Mouse (Mus musculus) kidney, postnatal 0 days (tissue): ENCODE data around the gene Map2k2. TPM values are rescaled to one million over a fixed set of nuclear protein-coding genes. Genes with fewer than 3 reads are reported as not detected.
"Not testable (repeated sequence)": the region's sequence is repeated elsewhere in the genome, so short reads cannot be mapped to it uniquely, and the experiment has no call there.

Source experiments
- ATAC-seq: fragments of 200-750 bp; cut with Nextera tagmentation; replicated peaks from 2 replicates; pipeline ENCODE4 v1.8.0; 2017; ENCODE audit warnings: low read depth, moderate number of reproducible peaks, moderate TSS enrichment, moderate library complexity; ENCODE audit not compliant: low FRiP score
- DNase-seq: peaks from one replicate; pipeline ENCODE4 v3.0.0-alpha.2; 2016; ENCODE audit warnings: low spot score
- H3K27ac ChIP-seq: fragments of 300-500 bp; sonication (generic); 2 replicates; pipeline ENCODE4 v1.5.1; 2014; ENCODE audit warnings: mild to moderate bottlenecking
- H3K27me3 ChIP-seq: fragments of 300-500 bp; sonication (generic); 2 replicates; pipeline ENCODE4 v1.6.1; 2014; ENCODE audit warnings: low read length, mixed read lengths; ENCODE audit not compliant: insufficient read depth
- H3K36me3 ChIP-seq: fragments of 300-500 bp; sonication (generic); 2 replicates; pipeline ENCODE4 v1.6.1; 2014; ENCODE audit warnings: low read length, mixed read lengths; ENCODE audit not compliant: insufficient read depth
- H3K4me1 ChIP-seq: fragments of 300-500 bp; sonication (generic); replicated peaks from 2 replicates; pipeline ENCODE4 v1.6.1; 2014; ENCODE audit warnings: antibody characterized with exemption, low read length, mixed read lengths; ENCODE audit not compliant: insufficient read depth
- H3K4me2 ChIP-seq: fragments of 300-500 bp; sonication (generic); 2 replicates; pipeline ENCODE4 v1.6.1; 2014; ENCODE audit warnings: mild to moderate bottlenecking, low read length, moderate library complexity, mixed read lengths
- H3K4me3 ChIP-seq: fragments of 300-500 bp; sonication (generic); replicated peaks from 2 replicates; pipeline ENCODE4 v1.5.1; 2014; ENCODE audit warnings: low read depth, low read length
- H3K9ac ChIP-seq: fragments of 300-500 bp; sonication (generic); 2 replicates; pipeline ENCODE4 v1.6.1; 2014; ENCODE audit warnings: low read depth, low read length
- H3K9me3 ChIP-seq: fragments of 300-500 bp; sonication (generic); replicated peaks from 2 replicates; pipeline ENCODE4 v1.6.1; 2016; ENCODE audit warnings: low read length, inconsistent platforms, mixed read lengths
- CTCF ChIP-seq: IDR thresholded peaks from 2 replicates; pipeline ENCODE4 v1.5.1; 2016; ENCODE audit warnings: antibody characterized with exemption, low read depth, mild to moderate bottlenecking, moderate library complexity
- WGBS: fragments of 180-500 bp; shearing (Covaris S2); extraction: QIAGEN DNeasy Blood & Tissue Kit; methylation state at CpG from one replicate; pipeline ENCODE4 v1.1.7; 2014; 5-methylcytosine and 5-hydroxymethylcytosine counted together
- polyA plus RNA-seq: library from polyadenylated mRNA; unstranded; fragments of >200 nt; fragmentation: Nextera tagmentation; extraction: Ambion mirVana; gene quantifications from 2 replicates; pipeline ENCODE4 v1.2.1, GENCODE M21; 2015

Map2k2 gene
- polyA plus RNA-seq, 1 experiment from 2014 or later: 166 TPM

DNA sequence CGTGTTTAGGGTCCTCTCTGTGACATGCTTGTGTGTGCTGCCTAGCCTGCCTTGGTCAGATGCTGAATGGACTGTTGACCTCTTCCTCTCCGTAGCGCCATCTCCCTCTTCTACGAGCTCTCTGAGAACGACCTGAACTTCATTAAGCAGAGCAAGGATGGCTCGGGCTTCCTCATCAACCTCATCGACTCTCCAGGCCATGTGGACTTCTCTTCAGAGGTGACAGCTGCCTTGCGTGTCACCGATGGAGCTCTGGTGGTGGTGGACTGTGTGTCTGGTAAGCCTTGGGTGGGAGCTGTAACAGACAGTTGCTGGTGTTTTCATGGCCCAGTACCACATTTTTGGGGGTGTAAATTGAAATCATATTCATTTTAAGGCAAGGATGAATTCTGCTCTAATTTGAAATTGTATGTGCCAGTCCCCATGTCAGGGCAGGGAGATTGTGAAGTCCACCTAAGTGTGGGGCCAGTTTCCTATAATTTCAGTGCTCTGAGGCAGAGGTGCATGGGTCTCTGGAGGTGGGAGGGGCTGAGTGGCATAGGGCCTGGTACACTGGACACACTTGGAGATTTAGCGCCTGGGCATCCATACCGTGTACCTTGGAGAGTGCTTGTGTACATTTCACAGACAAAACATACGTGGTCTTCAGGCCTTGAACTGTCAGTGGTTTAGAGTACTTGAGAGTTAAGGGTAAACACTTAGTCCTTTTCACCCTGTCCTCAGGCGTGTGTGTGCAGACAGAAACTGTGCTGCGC is 72.4 kb downstream of the Map2k2 start:
- no peak for ATAC-seq
- Histone ChIP-seq H3K4me2 (peak overlapping the region; percentile 86), H3K27ac (no peak overlapping the region), H3K4me1 (peaks cover 8% of the 10 kb centered on the region; the same call in 1 of the 2 replicates), H3K4me3 (peak overlapping the region; percentile 92), H3K9ac (peak overlapping the region; percentile 98), H3K9me3 (no peaks in the 10 kb centered on the region), H3K27me3 (no peaks in the 10 kb centered on the region), H3K36me3 (peaks cover 46% of the 10 kb centered on the region)
- no peak for TF ChIP-seq CTCF
- 51% methylated on average over 14 of the region's 14 CpGs for WGBS
- DNase-seq: no peak

DNA sequence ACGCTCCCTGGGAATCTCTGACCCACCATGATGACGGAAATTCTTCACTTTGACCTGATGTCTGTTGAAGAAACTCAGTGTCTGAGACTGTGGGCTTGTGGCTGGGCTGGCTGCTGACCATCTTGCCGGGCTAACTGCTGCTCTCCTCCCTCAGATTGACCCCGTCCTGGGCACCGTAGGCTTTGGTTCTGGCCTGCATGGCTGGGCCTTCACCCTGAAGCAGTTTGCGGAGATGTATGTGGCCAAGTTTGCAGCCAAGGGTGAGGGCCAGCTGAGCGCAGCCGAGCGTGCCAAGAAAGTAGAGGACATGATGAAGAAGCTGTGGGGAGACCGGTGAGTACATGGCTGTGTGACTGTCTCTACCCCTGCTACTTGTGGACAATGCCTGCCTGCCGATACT is 73.2 kb downstream of the Map2k2 start:
- Histone ChIP-seq H3K9ac (no peak overlapping the region), H3K27me3 (no peaks in the 10 kb centered on the region), H3K4me3 (no peak overlapping the region), H3K4me2 (no peak overlapping the region), H3K9me3 (no peaks in the 10 kb centered on the region), H3K4me1 (peaks cover 8% of the 10 kb centered on the region; the same call in 1 of the 2 replicates), H3K36me3 (peaks cover 46% of the 10 kb centered on the region), H3K27ac (no peak overlapping the region)
- WGBS: 93% methylated on average over 11 of the region's 11 CpGs
- ATAC-seq (no peak), DNase-seq (no peak)
- TF ChIP-seq CTCF: no peak

DNA sequence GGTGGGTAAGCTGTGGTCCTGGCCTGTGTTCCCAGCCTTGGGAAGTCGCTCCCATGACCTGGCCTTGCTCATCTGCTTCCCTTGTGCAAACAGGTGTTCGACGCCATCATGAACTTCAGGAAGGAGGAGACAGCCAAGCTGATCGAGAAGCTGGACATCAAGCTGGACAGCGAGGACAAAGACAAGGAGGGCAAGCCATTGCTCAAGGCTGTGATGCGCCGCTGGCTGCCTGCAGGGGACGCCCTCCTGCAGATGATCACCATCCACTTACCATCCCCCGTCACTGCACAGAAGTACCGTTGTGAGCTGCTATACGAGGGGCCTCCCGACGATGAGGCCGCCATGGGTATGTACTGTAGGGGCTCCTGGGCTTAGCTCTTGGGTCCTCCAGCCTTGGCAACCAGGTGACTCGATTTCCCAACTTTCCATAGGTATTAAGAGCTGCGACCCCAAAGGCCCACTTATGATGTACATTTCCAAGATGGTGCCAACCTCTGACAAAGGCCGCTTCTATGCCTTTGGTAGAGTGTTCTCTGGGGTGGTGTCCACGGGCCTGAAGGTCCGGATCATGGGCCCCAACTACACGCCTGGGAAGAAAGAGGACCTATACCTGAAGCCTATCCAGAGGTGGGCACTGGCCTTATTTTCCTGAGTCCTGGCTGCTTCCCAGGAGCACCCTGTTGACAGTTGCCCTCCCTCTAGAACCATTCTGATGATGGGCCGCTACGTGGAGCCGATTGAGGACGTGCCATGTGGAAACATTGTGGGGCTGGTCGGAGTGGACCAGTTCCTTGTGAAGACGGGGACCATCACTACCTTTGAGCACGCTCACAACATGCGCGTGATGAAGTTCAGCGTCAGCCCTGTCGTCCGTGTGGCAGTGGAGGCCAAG is 74.0 kb downstream of the Map2k2 start:
- peak; percentile 15; the same call in 1 of the 2 replicates for TF ChIP-seq CTCF
- Histone ChIP-seq H3K4me1 (peaks cover 9% of the 10 kb centered on the region; the same call in 1 of the 2 replicates), H3K9ac (no peak overlapping the region), H3K4me3 (no peak overlapping the region), H3K36me3 (peaks cover 46% of the 10 kb centered on the region), H3K27me3 (no peaks in the 10 kb centered on the region), H3K9me3 (no peaks in the 10 kb centered on the region), H3K27ac (no peak overlapping the region), H3K4me2 (no peak overlapping the region)
- WGBS: 90% methylated on average over 32 of the region's 32 CpGs
- DNase-seq (no peak), ATAC-seq (no peak)

DNA sequence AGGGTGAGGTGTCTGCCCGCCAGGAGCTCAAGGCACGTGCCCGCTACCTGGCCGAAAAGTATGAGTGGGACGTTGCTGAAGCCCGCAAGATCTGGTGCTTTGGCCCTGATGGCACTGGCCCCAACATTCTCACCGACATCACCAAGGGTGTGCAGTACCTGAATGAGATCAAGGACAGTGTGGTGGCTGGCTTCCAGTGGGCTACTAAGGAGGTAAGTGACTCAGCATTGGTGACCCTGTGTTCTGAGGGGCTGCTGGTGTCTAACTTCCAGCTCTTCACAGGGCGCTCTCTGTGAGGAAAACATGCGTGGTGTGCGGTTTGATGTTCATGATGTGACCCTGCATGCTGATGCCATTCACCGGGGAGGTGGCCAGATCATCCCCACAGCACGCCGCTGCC is 75.2 kb downstream of the Map2k2 start:
- ATAC-seq: no peak
- 91% methylated on average over 13 of the region's 13 CpGs for WGBS
- no peak for DNase-seq
- Histone ChIP-seq H3K27me3 (no peaks in the 10 kb centered on the region), H3K4me2 (no peak overlapping the region), H3K4me1 (peaks cover 13% of the 10 kb centered on the region; the same call in 1 of the 2 replicates), H3K4me3 (no peak overlapping the region), H3K9ac (no peak overlapping the region), H3K9me3 (no peaks in the 10 kb centered on the region), H3K36me3 (peaks cover 46% of the 10 kb centered on the region), H3K27ac (no peak overlapping the region)
- no peak for TF ChIP-seq CTCF

DNA sequence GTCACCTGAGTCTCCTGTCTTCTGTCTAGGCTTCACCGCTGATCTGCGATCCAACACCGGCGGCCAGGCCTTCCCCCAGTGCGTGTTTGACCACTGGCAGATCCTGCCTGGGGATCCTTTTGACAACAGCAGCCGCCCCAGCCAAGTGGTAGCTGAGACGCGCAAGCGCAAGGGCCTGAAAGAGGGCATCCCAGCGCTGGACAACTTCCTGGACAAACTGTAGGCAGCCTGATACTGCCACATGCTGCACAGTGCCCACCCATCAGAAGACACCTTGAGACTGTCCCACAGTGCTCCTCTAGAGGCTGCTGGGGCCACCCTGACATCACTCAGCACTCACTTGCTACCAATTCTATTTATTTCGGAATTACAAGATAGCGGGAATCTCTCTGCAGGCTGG is 76.1 kb downstream of the Map2k2 start:
- not testable (repeated sequence) for H3K9me3 ChIP-seq, ATAC-seq, H3K4me2 ChIP-seq, H3K27me3 ChIP-seq, DNase-seq, H3K9ac ChIP-seq, H3K4me3 ChIP-seq
- 75% methylated on average over 12 of the region's 12 CpGs for WGBS
- peaks cover 49% of the 10 kb centered on the region for H3K36me3 ChIP-seq
- H3K27ac ChIP-seq: 0 out of 2 replicates have a peak overlapping the region, but pooled peaks have one; percentile 26
- H3K4me1 ChIP-seq: peaks cover 13% of the 10 kb centered on the region; the same call in 1 of the 2 replicates
